Mouse (Mus musculus): ENCODE data around the gene Thap12.

Thap12 gene

GRCm38 (mm10) chr7:98697496-98697895, 5.4 kb upstream of the Thap12 start:
- no peak for DNase-seq (ENCODE audit: extremely low read depth, low read depth)

DNA sequence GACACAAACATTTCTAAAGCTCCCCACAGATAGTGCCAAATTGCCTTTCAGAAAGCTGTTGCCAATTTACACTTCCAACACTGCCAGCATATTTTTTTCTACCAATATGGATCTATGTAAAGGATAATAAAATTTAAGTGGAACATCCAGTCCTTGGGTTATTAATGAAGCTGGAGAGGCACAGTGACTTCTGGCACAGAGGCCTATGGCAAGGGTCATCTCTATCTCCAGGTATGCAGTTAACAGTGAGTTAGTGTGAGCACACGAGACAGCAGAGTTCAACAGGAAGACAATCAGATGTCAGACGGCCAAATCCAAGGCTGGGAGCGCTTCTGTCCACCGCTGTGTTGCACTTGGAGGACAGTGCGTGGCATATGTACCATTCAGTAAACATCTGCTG, 4.9 kb upstream of the Thap12 start:
- DNase-seq (ENCODE audit: extremely low read depth, low read depth) = no peak

- DNase-seq (ENCODE audit: extremely low read depth, low read depth) = no peak
Observed at GRCm38 (mm10) chr7:98698590-98698989, 4.3 kb upstream of the Thap12 start.

DNA sequence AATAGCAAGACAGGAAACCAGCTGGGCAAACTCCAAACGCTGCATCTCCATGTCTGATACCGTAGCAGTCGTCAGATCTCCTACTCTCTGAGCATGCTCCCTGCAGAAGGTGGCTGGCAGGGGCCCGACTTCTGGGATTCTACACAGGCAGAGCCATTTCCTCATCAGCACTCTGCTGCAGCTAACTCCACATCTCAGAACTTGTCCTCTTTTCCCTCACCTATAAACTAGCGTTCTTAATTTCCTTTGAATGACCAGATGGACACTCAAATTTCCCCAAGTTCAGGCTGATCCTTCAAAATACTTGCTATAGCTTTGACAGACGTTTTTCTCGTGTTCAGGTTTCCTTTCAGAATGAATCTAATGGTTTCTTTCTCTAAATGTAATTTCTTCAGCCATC, 1.1 kb upstream of the Thap12 start:
- DNase-seq (ENCODE audit: extremely low read depth, low read depth) = no peak

DNA sequence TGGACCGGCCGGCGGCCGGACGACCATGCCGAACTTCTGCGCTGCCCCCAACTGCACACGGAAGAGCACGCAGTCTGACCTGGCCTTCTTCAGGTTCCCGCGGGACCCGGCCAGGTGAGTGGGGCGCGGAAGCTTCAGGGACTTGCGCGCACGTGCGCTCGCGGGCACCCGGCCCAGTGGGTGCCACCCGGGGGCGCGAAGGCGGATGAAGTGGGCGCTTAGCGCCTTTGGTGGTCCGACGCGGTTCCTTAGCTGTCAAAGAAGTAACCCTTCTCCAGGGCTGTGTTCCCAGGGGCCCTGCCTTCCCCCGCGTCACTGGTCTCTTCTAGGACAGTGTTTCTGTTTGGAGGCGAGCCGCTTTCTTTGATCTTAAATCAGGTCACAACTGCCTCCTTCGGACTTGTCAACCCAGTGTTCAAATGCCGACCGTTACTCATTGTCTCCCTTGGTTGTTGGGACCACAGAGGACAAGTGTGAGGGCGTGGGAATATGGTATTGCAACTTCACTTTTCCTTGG, 520 bp downstream of the Thap12 start:
- no peak for DNase-seq (ENCODE audit: extremely low read depth, low read depth)

- no peak for DNase-seq (ENCODE audit: extremely low read depth, low read depth)
Observed at GRCm38 (mm10) chr7:98704276-98704675, 1.4 kb downstream of the Thap12 start.

- DNase-seq (ENCODE audit: extremely low read depth, low read depth) = no peak
Observed at GRCm38 (mm10) chr7:98713661-98714060, 10.8 kb downstream of the Thap12 start.

GRCm38 (mm10) chr7:98717438-98717837, 14.5 kb downstream of the Thap12 start:
- no peak for DNase-seq (ENCODE audit: extremely low read depth, low read depth)

GRCm38 (mm10) chr7:98719761-98720160, 16.9 kb downstream of the Thap12 start:
- DNase-seq (ENCODE audit: extremely low read depth, low read depth) = no peak

DNA sequence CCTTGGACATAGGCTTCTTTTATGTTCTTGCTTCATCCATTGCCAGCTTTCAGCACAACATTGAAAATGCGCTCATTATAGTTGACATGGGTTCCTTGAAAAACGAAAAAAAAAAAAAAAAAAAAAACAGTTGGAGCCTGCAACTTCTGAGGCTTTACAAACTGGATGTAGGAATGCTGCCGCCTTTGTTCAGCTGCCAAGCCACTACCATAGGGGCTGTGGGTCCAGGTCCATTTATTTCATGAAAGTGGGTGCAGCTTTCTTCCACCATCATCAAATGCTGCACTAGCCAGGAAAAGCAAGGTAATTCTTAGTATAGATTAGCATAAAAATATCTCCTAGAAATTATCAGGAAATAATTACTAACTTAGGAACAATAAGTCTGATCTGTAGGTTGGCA, 17.8 kb downstream of the Thap12 start:
- no peak for DNase-seq (ENCODE audit: extremely low read depth, low read depth)

DNA sequence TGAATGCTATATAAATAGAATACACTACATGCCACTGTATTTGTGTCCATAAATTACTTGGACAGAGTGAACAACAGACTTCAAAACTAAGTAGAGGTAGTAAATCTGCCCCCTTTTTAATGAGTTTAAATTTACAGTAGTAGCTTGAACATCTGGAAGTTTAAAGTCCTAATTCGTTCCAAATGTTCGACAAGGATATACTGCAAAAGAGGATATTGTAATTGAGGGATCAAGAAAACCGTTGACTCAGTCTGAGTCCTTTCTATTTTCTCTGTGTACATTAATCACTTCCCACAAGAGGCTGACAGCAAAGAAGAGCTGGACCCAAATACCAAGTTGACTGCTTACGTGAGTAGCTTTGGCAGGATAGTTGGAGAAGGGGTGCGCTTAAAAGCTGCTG, 18.3 kb downstream of the Thap12 start:
- DNase-seq (ENCODE audit: extremely low read depth, low read depth) = no peak

- DNase-seq (ENCODE audit: extremely low read depth, low read depth) = no peak
Observed at GRCm38 (mm10) chr7:98721623-98722022, 18.7 kb downstream of the Thap12 start.

DNA sequence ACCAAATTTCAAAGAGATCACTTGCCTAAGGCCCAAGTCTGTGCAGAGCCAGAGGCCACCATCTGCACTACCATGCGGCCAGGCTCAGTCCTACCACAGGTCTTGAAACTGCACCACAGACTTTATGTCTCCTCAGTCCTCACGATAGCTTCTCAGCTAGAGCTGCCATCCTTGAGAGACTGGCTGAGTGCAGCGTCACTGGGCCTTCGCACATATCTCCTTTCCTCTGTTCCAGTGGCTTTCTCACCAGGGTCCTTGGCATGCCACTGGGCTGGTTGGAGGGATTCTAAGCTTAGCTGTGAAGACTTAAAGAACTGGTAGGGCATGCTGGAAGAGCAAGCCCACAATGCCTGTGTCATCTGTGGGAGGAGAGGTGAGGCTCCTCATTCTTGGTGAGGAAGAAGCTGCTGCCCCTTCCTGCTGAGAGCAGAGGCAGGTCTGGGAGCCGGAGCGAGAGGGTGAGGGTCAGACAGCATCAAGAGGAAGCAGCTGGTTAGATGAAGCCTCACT, 22.8 kb downstream of the Thap12 start:
- DNase-seq (ENCODE audit: extremely low read depth, low read depth) = no peak

DNA sequence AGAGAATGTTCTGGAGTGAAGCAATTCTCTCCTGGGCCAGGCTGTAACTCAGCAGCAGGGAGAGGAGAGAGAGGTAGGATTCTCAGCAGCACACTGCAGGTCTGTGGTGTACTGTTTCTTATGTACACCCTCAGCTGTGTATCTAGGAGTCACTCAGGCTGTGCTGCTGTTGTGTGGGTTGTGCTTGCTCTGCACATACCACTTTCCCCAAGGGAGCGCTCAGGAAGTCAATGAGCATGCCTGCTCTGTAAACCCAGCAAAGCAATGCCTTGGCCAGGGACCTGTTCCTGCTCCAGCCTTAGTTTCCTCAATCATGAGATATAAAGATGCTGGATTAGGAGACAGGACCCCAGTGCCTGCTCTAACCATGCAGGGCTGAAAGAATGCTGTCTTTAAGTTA, 25.1 kb downstream of the Thap12 start:
- DNase-seq (ENCODE audit: extremely low read depth, low read depth) = no peak

GRCm38 (mm10) chr7:98728499-98728898, 25.6 kb downstream of the Thap12 start:
- DNase-seq (ENCODE audit: extremely low read depth, low read depth) = no peak

GRCm38 (mm10) chr7:98729661-98730271, 26.9 kb downstream of the Thap12 start:
- DNase-seq (ENCODE audit: extremely low read depth, low read depth) = no peak

DNA sequence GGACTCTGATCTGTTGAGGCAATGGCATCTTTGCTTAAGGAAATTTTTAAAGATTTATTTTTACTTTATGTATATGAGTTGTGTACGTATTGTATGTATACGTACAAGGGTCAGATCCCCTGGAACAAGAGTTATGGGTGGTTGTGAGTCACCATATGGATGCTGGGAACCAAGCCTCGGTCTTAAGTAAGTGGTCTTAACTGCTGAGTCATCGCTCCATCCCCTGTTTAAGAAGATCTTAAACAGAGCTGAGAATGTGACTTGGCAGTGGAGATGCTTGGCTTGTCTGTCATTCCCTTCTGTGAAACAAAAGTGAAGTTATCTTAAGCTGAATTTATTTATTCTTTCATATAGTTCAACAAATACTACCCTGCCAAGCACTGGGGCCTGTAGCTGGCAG, 31.1 kb downstream of the Thap12 start:
- DNase-seq (ENCODE audit: extremely low read depth, low read depth) = no peak

DNA sequence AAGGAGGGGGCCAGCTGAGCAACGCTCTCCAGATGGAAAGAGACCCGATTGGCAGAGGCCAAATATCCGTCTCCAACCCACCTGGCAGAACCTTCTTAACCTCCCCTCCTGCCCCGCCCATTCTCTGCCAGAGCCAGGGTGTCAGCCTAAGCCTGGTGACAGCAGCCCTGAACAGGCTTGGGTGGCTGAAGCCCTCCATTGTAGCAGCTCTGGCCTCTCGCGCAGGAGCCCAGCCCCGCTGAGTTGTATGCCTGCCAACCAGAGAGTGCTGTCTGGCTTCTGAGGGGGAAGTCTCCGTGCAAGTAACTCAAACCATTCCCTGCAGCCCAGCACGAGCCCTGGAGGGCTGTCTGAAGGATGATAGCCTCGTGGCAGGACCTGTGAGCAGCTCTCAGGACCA, 32.0 kb downstream of the Thap12 start:
- no peak for DNase-seq (ENCODE audit: extremely low read depth, low read depth)

- DNase-seq (ENCODE audit: extremely low read depth, low read depth) = no peak
Observed at GRCm38 (mm10) chr7:98736780-98737550, 34.1 kb downstream of the Thap12 start.

DNA sequence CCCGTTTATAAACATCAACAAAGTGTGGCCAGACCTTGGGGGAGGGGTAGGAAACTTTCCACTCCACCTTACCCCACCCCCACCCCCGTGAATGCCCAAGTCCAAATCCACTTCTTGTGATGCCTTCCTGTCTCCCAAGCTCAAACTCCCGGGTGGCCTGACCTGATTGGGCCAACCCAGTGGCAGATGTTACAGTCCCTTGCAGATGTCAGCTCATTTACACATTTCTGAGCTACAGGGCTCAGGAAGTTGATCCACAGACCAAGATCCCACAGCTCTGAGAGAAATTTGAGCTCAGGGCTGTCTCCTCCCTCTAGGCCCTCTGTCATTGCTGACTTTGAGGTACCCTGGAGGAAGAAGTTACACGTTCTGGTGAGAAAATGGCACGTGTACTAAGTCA, 37.5 kb downstream of the Thap12 start:
- no peak for DNase-seq (ENCODE audit: extremely low read depth, low read depth)

GRCm38 (mm10) chr7:98743312-98743711, 40.4 kb downstream of the Thap12 start:
- DNase-seq (ENCODE audit: extremely low read depth, low read depth) = no peak

- DNase-seq (ENCODE audit: extremely low read depth, low read depth) = no peak
Observed at GRCm38 (mm10) chr7:98750404-98750803, 47.5 kb downstream of the Thap12 start.

- no peak for DNase-seq (ENCODE audit: extremely low read depth, low read depth)
Observed at GRCm38 (mm10) chr7:98752680-98753079, 49.8 kb downstream of the Thap12 start.

Measured in MEL-GATA-1-ER (cell line).